Mouse (Mus musculus) midbrain, embryonic 16.5 days (tissue): ENCODE results near the gene Zfp68. TPM values are rescaled to one million over a fixed set of nuclear protein-coding genes. Genes with fewer than 3 reads are reported as not detected.

Experiments
- microRNA-seq: library from miRNA; unstranded; fragments of <30 nt; microRNA quantifications from one replicate; pipeline ENCODE4, GENCODE M21; 2017
- polyA plus RNA-seq: library from polyadenylated mRNA; unstranded; fragments of >200 nt; fragmentation: Nextera tagmentation; extraction: Ambion mirVana; gene quantifications from 2 replicates; pipeline ENCODE4 v1.2.1, GENCODE M21; 2015

Zfp68 gene
- polyA plus RNA-seq, 1 experiment from 2014 or later = 75.8 TPM

Small RNA genes within 50 kb of the gene (microRNA-seq; reads per million reads assigned to microRNA genes)
- not detected for gene Gm24082

Other genes starting within 250 kb of the Zfp68 start
- 67.0 and 69.6 TPM in 2 replicates for gene Zfp157, start 178.3 kb downstream of the Zfp68 start, polyA plus RNA-seq
- gene 1700123K08Rik, start 55.0 kb downstream of the Zfp68 start, polyA plus RNA-seq = not detected in 2 replicates
- 25.3 and 26.3 TPM in 2 replicates for gene A430033K04Rik, start 3.1 kb upstream of the Zfp68 start, polyA plus RNA-seq
- gene Fam20c, start 134.8 kb upstream of the Zfp68 start, polyA plus RNA-seq = 41.9 and 44.7 TPM in 2 replicates
- not detected in 2 replicates for gene Gm5294, start 200.3 kb upstream of the Zfp68 start, polyA plus RNA-seq